Mouse (Mus musculus): Measurements from ENCODE around the gene Wnt1. TPM values are rescaled to one million over a fixed set of nuclear protein-coding genes. Genes with fewer than 3 reads are reported as not detected.

Wnt1 gene
- polyA plus RNA-seq, 1 experiment from 2014 or later: not detected

GRCm38 (mm10) chr15:98830736-98831683, 41.4 kb downstream of the Wnt1 start, which contains the start of gene Prkag1:
TSS of gene Prkag1 (minus strand) at chr15:98831521.
- Histone ChIP-seq H3K4me3 (ENCODE audit: inconsistent target) (peak within 1 kb of the TSS; percentile 92), H3K27ac (peak within 1 kb of the TSS; percentile 84), H3K36me3 (ENCODE audit: inconsistent target) (peaks cover 20% of the 10 kb centered on the region), H3K79me2 (ENCODE audit: inconsistent target) (peaks cover 50% of the 10 kb centered on the region)
- WGBS (ENCODE audit: missing documents): 0% methylated on average over 56 of the region's 66 CpGs

- 0% methylated on average over 9 of the region's 9 CpGs for WGBS (ENCODE audit: missing documents)
- Histone ChIP-seq H3K4me3 (ENCODE audit: inconsistent target) (peak overlapping the region; percentile 13; the same call in 1 of the 2 replicates), H3K36me3 (ENCODE audit: inconsistent target) (peaks cover 26% of the 10 kb centered on the region), H3K79me2 (ENCODE audit: inconsistent target) (peaks cover 44% of the 10 kb centered on the region), H3K27ac (peak overlapping the region; percentile 82)
Observed at GRCm38 (mm10) chr15:98831684-98832035, 42.0 kb downstream of the Wnt1 start.

GRCm38 (mm10) chr15:98832161-98833058, 42.8 kb downstream of the Wnt1 start:
- peak overlapping the region; percentile 82 for H3K27ac ChIP-seq
- peaks cover 36% of the 10 kb centered on the region for H3K79me2 ChIP-seq (ENCODE audit: inconsistent target)
- peaks cover 34% of the 10 kb centered on the region for H3K36me3 ChIP-seq (ENCODE audit: inconsistent target)
- 11% methylated on average over 10 of the region's 12 CpGs for WGBS (ENCODE audit: missing documents)
- peak overlapping the region; percentile 13; the same call in 1 of the 2 replicates for H3K4me3 ChIP-seq (ENCODE audit: inconsistent target)

- Histone ChIP-seq H3K36me3 (ENCODE audit: inconsistent target) (peaks cover 43% of the 10 kb centered on the region), H3K4me3 (ENCODE audit: inconsistent target) (no peak overlapping the region), H3K79me2 (ENCODE audit: inconsistent target) (peaks cover 27% of the 10 kb centered on the region), H3K27ac (no peak overlapping the region)
- 93% methylated on average over 9 of the region's 11 CpGs for WGBS (ENCODE audit: missing documents)
Observed at GRCm38 (mm10) chr15:98833281-98833680, 43.6 kb downstream of the Wnt1 start.

- Histone ChIP-seq H3K79me2 (ENCODE audit: inconsistent target) (peaks cover 27% of the 10 kb centered on the region), H3K36me3 (ENCODE audit: inconsistent target) (peaks cover 50% of the 10 kb centered on the region), H3K4me3 (ENCODE audit: inconsistent target) (no peak overlapping the region), H3K27ac (no peak overlapping the region)
- WGBS (ENCODE audit: missing documents): 94% methylated on average over 13 of the region's 13 CpGs
Observed at GRCm38 (mm10) chr15:98834059-98834458, 44.4 kb downstream of the Wnt1 start.

- Histone ChIP-seq H3K36me3 (ENCODE audit: inconsistent target) (peaks cover 62% of the 10 kb centered on the region), H3K4me3 (ENCODE audit: inconsistent target) (no peak overlapping the region), H3K79me2 (ENCODE audit: inconsistent target) (peaks cover 20% of the 10 kb centered on the region), H3K27ac (no peak overlapping the region)
- WGBS (ENCODE audit: missing documents): 96% methylated on average over 6 of the region's 14 CpGs
Observed at GRCm38 (mm10) chr15:98835291-98835690, 45.6 kb downstream of the Wnt1 start.

- no peak overlapping the region for H3K4me3 ChIP-seq (ENCODE audit: inconsistent target)
- peaks cover 81% of the 10 kb centered on the region for H3K36me3 ChIP-seq (ENCODE audit: inconsistent target)
- H3K79me2 ChIP-seq (ENCODE audit: inconsistent target): peaks cover 12% of the 10 kb centered on the region; the same call in 1 of the 2 replicates
- 95% methylated on average over 21 of the region's 21 CpGs for WGBS (ENCODE audit: missing documents)
- H3K27ac ChIP-seq: no peak overlapping the region
Observed at GRCm38 (mm10) chr15:98837006-98837742, 47.5 kb downstream of the Wnt1 start.

GRCm38 (mm10) chr15:98837743-98838103, 48.1 kb downstream of the Wnt1 start:
- H3K79me2 ChIP-seq (ENCODE audit: inconsistent target): peaks cover 12% of the 10 kb centered on the region; the same call in 1 of the 2 replicates
- H3K4me3 ChIP-seq (ENCODE audit: inconsistent target): no peak overlapping the region
- peaks cover 87% of the 10 kb centered on the region for H3K36me3 ChIP-seq (ENCODE audit: inconsistent target)
- no peak overlapping the region for H3K27ac ChIP-seq
- 87% methylated on average over 4 of the region's 4 CpGs for WGBS (ENCODE audit: missing documents)

GRCm38 (mm10) chr15:98839161-98839560, 49.5 kb downstream of the Wnt1 start:
- H3K36me3 ChIP-seq (ENCODE audit: inconsistent target): peaks cover 99% of the 10 kb centered on the region
- WGBS (ENCODE audit: missing documents): 96% methylated on average over 14 of the region's 14 CpGs
- no peak overlapping the region for H3K27ac ChIP-seq
- peaks cover 12% of the 10 kb centered on the region; the same call in 1 of the 2 replicates for H3K79me2 ChIP-seq (ENCODE audit: inconsistent target)
- H3K4me3 ChIP-seq (ENCODE audit: inconsistent target): no peak overlapping the region

- Histone ChIP-seq H3K4me3 (ENCODE audit: inconsistent target) (no peak overlapping the region), H3K36me3 (ENCODE audit: inconsistent target) (peaks cover 99% of the 10 kb centered on the region), H3K27ac (no peak overlapping the region), H3K79me2 (ENCODE audit: inconsistent target) (peaks cover 20% of the 10 kb centered on the region; the same call in 1 of the 2 replicates)
- 90% methylated on average over 30 of the region's 30 CpGs for WGBS (ENCODE audit: missing documents)
Observed at GRCm38 (mm10) chr15:98839671-98840585, 50.3 kb downstream of the Wnt1 start.

Data from macrophage (primary cell).